Mouse (Mus musculus) heart, adult 9 months (tissue): ENCODE results near the gene Hemk1.

Experiments
- DNase-seq, 2 experiments: peaks; one replicate each; pipeline ENCODE4 v3.0.0; 2022; ENCODE audit warnings: low spot score in 2 of 2

Hemk1 gene

GRCm38 (mm10) chr9:107295616-107296015, 42.5 kb downstream of the Hemk1 start:
- DNase-seq: no peak

- DNase-seq: peak in 1 of 2 experiments; percentile 79
These were observed 43.9 kb downstream of the Hemk1 start for GRCm38 (mm10) chr9:107294249-107294648.

GRCm38 (mm10) chr9:107290897-107291296, 47.3 kb downstream of the Hemk1 start:
- peak; percentile 74 to 86 for DNase-seq

- DNase-seq: peak; percentile 88 to 93
These were observed 48.7 kb downstream of the Hemk1 start, which contains the start of gene Mapkapk3 for GRCm38 (mm10) chr9:107289211-107290076. TSS of gene Mapkapk3 (minus strand) at chr9:107289877.

GRCm38 (mm10) chr9:107288711-107289110, 49.4 kb downstream of the Hemk1 start:
- DNase-seq: no peak

GRCm38 (mm10) chr9:107288105-107288650, 50.0 kb downstream of the Hemk1 start:
- no peak for DNase-seq

GRCm38 (mm10) chr9:107287294-107287693, 50.9 kb downstream of the Hemk1 start:
- no peak for DNase-seq

- no peak for DNase-seq
These were observed 53.1 kb downstream of the Hemk1 start for GRCm38 (mm10) chr9:107285009-107285408.

- no peak for DNase-seq
These were observed 55.2 kb downstream of the Hemk1 start for GRCm38 (mm10) chr9:107282951-107283350.

- no peak for DNase-seq
These were observed 56.7 kb downstream of the Hemk1 start for GRCm38 (mm10) chr9:107281241-107281987.

GRCm38 (mm10) chr9:107280322-107281027, 57.7 kb downstream of the Hemk1 start:
- no peak for DNase-seq

GRCm38 (mm10) chr9:107279378-107280321, 58.5 kb downstream of the Hemk1 start:
- DNase-seq: peak in 1 of 2 experiments; percentile 45

GRCm38 (mm10) chr9:107278527-107279377, 59.4 kb downstream of the Hemk1 start:
- DNase-seq: peak; percentile 65 to 68

GRCm38 (mm10) chr9:107278126-107278525, 60.0 kb downstream of the Hemk1 start:
- DNase-seq: no peak

- no peak for DNase-seq
These were observed 60.5 kb downstream of the Hemk1 start for GRCm38 (mm10) chr9:107277603-107278002.
